Comparison of ENCODE assay signal across 9 mouse cellular contexts in genomic region chr17:28084964-28085363, GRCm38 (mm10). TPM values are rescaled to one million over a fixed set of nuclear protein-coding genes. Genes with fewer than 3 reads are reported as not detected.
DNase-seq lines count a peak whose midpoint lies in the region; ATAC-seq lines count a peak whose summit lies in the region.
"Had no signal": no experiment of that assay in that cellular context is flagged by ENCODE, and none has a peak within 500 bp of the region (broad histone marks: within the 10 kb centered on the region; RNA-seq: fewer than 3 reads in every experiment).

No protein-coding gene starts in this region.

- no peaks in the 10 kb centered on the region for H3K36me3 ChIP-seq in heart, embryonic 14.5 days (ENCODE audit: control insufficient read depth, insufficient read depth, low read length)
- H3K36me3 ChIP-seq in liver, embryonic 12.5 days: no peaks in the 10 kb centered on the region
- no peaks in the 10 kb centered on the region for H3K36me3 ChIP-seq in stomach, embryonic 14.5 days (ENCODE audit: control insufficient read depth, insufficient read depth, low read length)

- H3K27me3 ChIP-seq in heart, embryonic 14.5 days (ENCODE audit: control insufficient read depth, insufficient read depth, low read length): no peaks in the 10 kb centered on the region; the same call in 1 of the 2 replicates
- peaks cover 11% of the 10 kb centered on the region for H3K27me3 ChIP-seq in liver, embryonic 12.5 days (replicated peaks)
- no peaks in the 10 kb centered on the region for H3K27me3 ChIP-seq in stomach, embryonic 14.5 days (ENCODE audit: control insufficient read depth, insufficient read depth, low read length)

- H3K9me3 ChIP-seq in heart, embryonic 14.5 days (ENCODE audit: control insufficient read depth, low read length): no peaks in the 10 kb centered on the region
- H3K9me3 ChIP-seq in liver, embryonic 12.5 days (replicated peaks): no peaks in the 10 kb centered on the region
- no peaks in the 10 kb centered on the region for H3K9me3 ChIP-seq in stomach, embryonic 14.5 days (ENCODE audit: control insufficient read depth, low read depth, low read length)

- H3K27ac ChIP-seq in heart, embryonic 14.5 days (replicated peaks in 1 of 2; ENCODE audit: control insufficient read depth in 1 of 2, insufficient read depth in 1 of 2, low read depth in 2 of 2, low read length in 2 of 2): no peak overlapping the region
- H3K27ac ChIP-seq in liver, embryonic 12.5 days: peak overlapping the region; percentile 22; the same call in 1 of the 2 replicates
- H3K27ac ChIP-seq in stomach, embryonic 14.5 days (ENCODE audit: low read length): no peak overlapping the region

- H3K4me1 ChIP-seq in heart, embryonic 14.5 days (ENCODE audit: control insufficient read depth in 2 of 2, insufficient read depth in 2 of 2, low read length in 2 of 2): peaks cover 7 to 16% of the 10 kb centered on the region in 2 experiments
- peaks cover 35% of the 10 kb centered on the region for H3K4me1 ChIP-seq in liver, embryonic 12.5 days
- H3K4me1 ChIP-seq in stomach, embryonic 14.5 days (ENCODE audit: control insufficient read depth, insufficient read depth, low read length): peaks cover 8% of the 10 kb centered on the region; the same call in 1 of the 2 replicates

- ATAC-seq in heart, embryonic 14.5 days (ENCODE audit: insufficient number of reproducible peaks, insufficient read depth, low FRiP score, low read depth): peak; percentile 52
- ATAC-seq in liver, embryonic 12.5 days: peak; percentile 76
- peak; percentile 66 for ATAC-seq in stomach, embryonic 14.5 days (ENCODE audit: insufficient number of reproducible peaks, insufficient read depth, low FRiP score, low read depth)

- WGBS in heart, embryonic 14.5 days: 1% methylated on average over 16 of the region's 16 CpGs
- WGBS in liver, embryonic 12.5 days (ENCODE audit: insufficient replicate concordance): 2% methylated on average over 16 of the region's 16 CpGs
- WGBS in stomach, embryonic 14.5 days: under 1% methylated on average over 16 of the region's 16 CpGs

- DNase-seq in CD4-positive, CD25-positive, alpha-beta regulatory T cell, adult 2 months (ENCODE audit: low read depth, low spot score): peak; percentile 95
- peak; percentile 64 for DNase-seq in brain, embryonic 18.5 days (ENCODE audit: low read depth, low spot score)
- DNase-seq in fibroblast of lung, adult 2 months (ENCODE audit: low read depth): peak; percentile 88
- peak; percentile 96 for DNase-seq in kidney, postnatal 10 days
- peak; percentile 87 to 91 for DNase-seq in natural killer cell, adult 2 months (ENCODE audit: low spot score in 2 of 2)

- H3K4me2 ChIP-seq in heart, embryonic 14.5 days (ENCODE audit: low read length): peak overlapping the region; percentile 57
- peak overlapping the region; percentile 60 for H3K4me2 ChIP-seq in liver, embryonic 12.5 days
- H3K4me2 ChIP-seq in stomach, embryonic 14.5 days (replicated peaks; ENCODE audit: low read depth, low read length): peak overlapping the region; percentile 32; the same call in 1 of the 2 replicates

- H3K4me3 ChIP-seq in heart, embryonic 14.5 days (ENCODE audit: control insufficient read depth in 1 of 2, insufficient read depth in 1 of 2, low read depth in 1 of 2, low read length in 2 of 2): 0 out of 4 replicates have a peak overlapping the region, but pooled peaks of 1 of the 2 experiments have one; percentile 14
- no peak overlapping the region for H3K4me3 ChIP-seq in liver, embryonic 12.5 days
- H3K4me3 ChIP-seq in stomach, embryonic 14.5 days (ENCODE audit: low read depth, low read length): no peak overlapping the region
- H3K4me3 ChIP-seq: erythroblast, embryonic 14.5 days had no signal

- peak overlapping the region; percentile 45; the same call in 1 of the 2 replicates for H3K9ac ChIP-seq in heart, embryonic 14.5 days (ENCODE audit: low read length)
- peak overlapping the region; percentile 59 for H3K9ac ChIP-seq in liver, embryonic 12.5 days
- H3K9ac ChIP-seq in stomach, embryonic 14.5 days (replicated peaks; ENCODE audit: low read depth, low read length): no peak overlapping the region

RNA-seq across cellular contexts. Expression of gene Tcp11, which starts 4.5 kb away (rescaled TPM):
- 0.31 and 0.45 TPM in 2 replicates for polyA plus RNA-seq in heart, embryonic 14.5 days (2014; fragmentation: Nextera tagmentation; extraction: Ambion mirVana)
- 0.44 and 0.53 TPM in 2 replicates for polyA plus RNA-seq in liver, embryonic 12.5 days (2016; fragmentation: Nextera tagmentation; extraction: Ambion mirVana)
- 2.3 and 2.9 TPM in 2 replicates for polyA plus RNA-seq in stomach, embryonic 14.5 days (2014; fragmentation: Nextera tagmentation; extraction: Ambion mirVana)
- polyA plus RNA-seq: erythroblast, embryonic 14.5 days had no signal

RNA-seq across cellular contexts. Expression of gene Scube3, which starts 57.0 kb away (rescaled TPM):
- polyA plus RNA-seq in heart, embryonic 14.5 days (2014; fragmentation: Nextera tagmentation; extraction: Ambion mirVana): 0.53 and 1.4 TPM in 2 replicates
- 0.91 and 1.2 TPM in 2 replicates for polyA plus RNA-seq in liver, embryonic 12.5 days (2016; fragmentation: Nextera tagmentation; extraction: Ambion mirVana)
- 3.3 and 4.8 TPM in 2 replicates for polyA plus RNA-seq in stomach, embryonic 14.5 days (2014; fragmentation: Nextera tagmentation; extraction: Ambion mirVana)
- polyA plus RNA-seq: erythroblast, embryonic 14.5 days had no signal
